1 mouse cellular context compared by ENCODE assay signal in the genomic region with DNA sequence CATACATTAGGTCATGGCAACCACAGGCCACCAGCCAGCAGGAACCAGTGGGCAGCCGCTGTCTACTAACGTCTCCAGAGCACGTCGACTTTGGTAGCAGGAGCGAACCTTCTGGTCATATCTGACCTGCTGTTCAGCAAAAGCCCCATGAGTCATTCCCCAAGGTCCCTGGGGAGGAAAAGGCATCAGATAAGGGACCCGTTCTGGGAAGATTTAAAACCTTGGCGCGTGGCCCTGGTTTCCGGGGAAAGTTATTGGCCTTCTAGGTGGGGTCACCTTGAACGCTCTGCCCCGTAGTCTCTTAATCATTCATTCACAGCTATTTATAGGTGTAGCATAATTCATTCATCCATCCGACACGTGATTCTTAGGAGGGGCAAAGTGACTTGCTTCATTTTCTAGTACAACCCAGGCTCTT.
A peak's percentile ranks its signal among the peaks of the same experiment; 100 is the strongest.
TF ChIP-seq lines count a peak whose summit lies in the region.

No protein-coding gene starts in this region.

TF ChIP-seq in CH12.LX, 34 proteins besides CTCF, POLR2A, EP300 and RAD21 (continued from another document):
- peak; percentile 60 for TF ChIP-seq ELF1 (IDR thresholded peaks at IDR 0.05; ENCODE audit: low read depth, low read length)
- TF ChIP-seq ETS1 (conservative IDR thresholded peaks at IDR 0.05; ENCODE audit: low read depth, low read length), result peak; percentile 99
